In genomic region chr10:53324663-53325062, GRCm38 (mm10) we compare ENCODE assay signal across 13 mouse cellular contexts. TPM values are rescaled to one million over a fixed set of nuclear protein-coding genes. Genes with fewer than 3 reads are reported as not detected.
DNase-seq lines count a peak whose midpoint lies in the region; ATAC-seq and TF ChIP-seq lines count a peak whose summit lies in the region.
"Had no signal": no experiment of that assay in that cellular context is flagged by ENCODE, and none has a peak within 500 bp of the region (broad histone marks: within the 10 kb centered on the region; RNA-seq: fewer than 3 reads in every experiment).

No protein-coding gene starts in this region.

- TF ChIP-seq CTCF in liver, postnatal 0 days (IDR thresholded peaks at IDR 0.05; ENCODE audit: low read depth) = no peak

- H3K4me2 ChIP-seq in intestine, embryonic 16.5 days (ENCODE audit: low read depth, low read length) = no peak overlapping the region
- H3K4me2 ChIP-seq in liver, postnatal 0 days (ENCODE audit: low read depth, low read length) = no peak overlapping the region
- H3K4me2 ChIP-seq: hindbrain, embryonic 13.5 days had no signal

- no peaks in the 10 kb centered on the region for H3K36me3 ChIP-seq in intestine, embryonic 16.5 days (ENCODE audit: control insufficient read depth, insufficient read depth, low read length)
- no peaks in the 10 kb centered on the region; the same call in 1 of the 2 replicates for H3K36me3 ChIP-seq in liver, postnatal 0 days (replicated peaks; ENCODE audit: insufficient read depth, low read length)
- H3K36me3 ChIP-seq: hindbrain, embryonic 13.5 days had no signal

- DNase-seq in MN1 (ENCODE audit: low spot score) = peak; percentile 73
- no peak for DNase-seq in liver, postnatal 0 days
- no peak for DNase-seq in thymus, postnatal 25 days
- no peak for DNase-seq in spleen, adult 18-20 months
- DNase-seq in testis, postnatal 10 days (ENCODE audit: low spot score) = no peak
- DNase-seq: thymus, postnatal 4 days had no signal

- H3K9ac ChIP-seq in intestine, embryonic 16.5 days (ENCODE audit: low read depth, low read length) = no peak overlapping the region
- no peak overlapping the region for H3K9ac ChIP-seq in liver, postnatal 0 days (replicated peaks)
- H3K9ac ChIP-seq: hindbrain, embryonic 13.5 days had no signal

- peak; percentile 66 for ATAC-seq in erythroblast, adult 5-6 weeks (replicated peaks; ENCODE audit: low FRiP score, poor library complexity, severe bottlenecking)
- ATAC-seq in intestine, embryonic 16.5 days = peak; percentile 60
- peak; percentile 66 for ATAC-seq in liver, postnatal 0 days
- ATAC-seq in activated CD4-positive, CD25-positive, alpha-beta regulatory T cell, adult 4 months = no peak
- ATAC-seq: Patski had no signal

- H3K27ac ChIP-seq in intestine, embryonic 16.5 days (ENCODE audit: low read length) = no peak overlapping the region
- H3K27ac ChIP-seq in liver, postnatal 0 days (ENCODE audit: low read depth) = no peak overlapping the region
- H3K27ac ChIP-seq: hindbrain, embryonic 13.5 days had no signal

- peak; percentile 76 for TF ChIP-seq EP300 in liver, postnatal 0 days (IDR thresholded peaks at IDR 0.05; ENCODE audit: low read depth)

- WGBS in intestine, embryonic 16.5 days = 28% methylated on average over 1 of the region's 1 CpGs
- 11% methylated on average over 1 of the region's 1 CpGs for WGBS in liver, postnatal 0 days (ENCODE audit: insufficient replicate concordance)

- H3K4me1 ChIP-seq in intestine, embryonic 16.5 days (ENCODE audit: control insufficient read depth, insufficient read depth, low read length) = no peaks in the 10 kb centered on the region; the same call in 1 of the 2 replicates
- H3K4me1 ChIP-seq in liver, postnatal 0 days (ENCODE audit: insufficient read depth) = peaks cover 2% of the 10 kb centered on the region; the same call in 1 of the 2 replicates
- H3K4me1 ChIP-seq: hindbrain, embryonic 13.5 days had no signal

- no peaks in the 10 kb centered on the region for H3K27me3 ChIP-seq in intestine, embryonic 16.5 days (replicated peaks; ENCODE audit: control insufficient read depth, insufficient read depth, low read length)
- H3K27me3 ChIP-seq in liver, postnatal 0 days (ENCODE audit: insufficient read depth, low read length) = no peaks in the 10 kb centered on the region
- H3K27me3 ChIP-seq: hindbrain, embryonic 13.5 days; Patski had no signal

- no peaks in the 10 kb centered on the region for H3K9me3 ChIP-seq in intestine, embryonic 16.5 days (ENCODE audit: control insufficient read depth, low read length)
- H3K9me3 ChIP-seq in liver, postnatal 0 days (ENCODE audit: low read length) = no peaks in the 10 kb centered on the region
- H3K9me3 ChIP-seq: hindbrain, embryonic 13.5 days had no signal

- no peak overlapping the region for H3K4me3 ChIP-seq in intestine, embryonic 16.5 days (ENCODE audit: low read length)
- H3K4me3 ChIP-seq in liver, postnatal 0 days (ENCODE audit: low read depth, low read length) = no peak overlapping the region
- H3K4me3 ChIP-seq: erythroblast, embryonic 14.5 days; hindbrain, embryonic 13.5 days had no signal

RNA-seq across cellular contexts. Expression of gene Pln, which starts 12.8 kb away (rescaled TPM):
- total RNA-seq in erythroblast, adult 5-6 weeks (2015; ENCODE audit: low replicate concordance) = 1.3 TPM in 2 replicates
- 1.8 and 2.0 TPM in 2 replicates for total RNA-seq in erythroblast, adult 5-6 weeks (2017; ENCODE audit: low replicate concordance)
- 0.91 and 1.2 TPM in 2 replicates for polyA plus RNA-seq in intestine, embryonic 16.5 days (2015; fragmentation: Nextera tagmentation; extraction: Ambion mirVana)
- polyA plus RNA-seq in liver, postnatal 0 days (2015; fragmentation: Nextera tagmentation; extraction: Ambion mirVana) = 0.22 and 0.40 TPM in 2 replicates
- polyA plus RNA-seq in activated CD4-positive, CD25-positive, alpha-beta regulatory T cell, adult 4 months (2017; shearing (Covaris generic)) = 1 to 10 TPM in 1 of 2 experiments, under 1 TPM in 1; 0.99 to 3.0 TPM
- total RNA-seq: monocyte, adult 5-6 weeks had no signal
- polyA plus RNA-seq: erythroblast, embryonic 14.5 days had no signal

RNA-seq across cellular contexts. Expression of gene Cep85l, which starts 55.1 kb away (rescaled TPM):
- 5.2 and 10.2 TPM in 2 replicates for total RNA-seq in erythroblast, adult 5-6 weeks (2015; ENCODE audit: low replicate concordance)
- total RNA-seq in erythroblast, adult 5-6 weeks (2017; ENCODE audit: low replicate concordance) = 8.9 and 9.2 TPM in 2 replicates
- polyA plus RNA-seq in intestine, embryonic 16.5 days (2015; fragmentation: Nextera tagmentation; extraction: Ambion mirVana) = 1.3 and 1.8 TPM in 2 replicates
- polyA plus RNA-seq in liver, postnatal 0 days (2015; fragmentation: Nextera tagmentation; extraction: Ambion mirVana) = 2.5 and 5.4 TPM in 2 replicates
- 1 to 10 TPM; 1.7 to 1.9 TPM for polyA plus RNA-seq in activated CD4-positive, CD25-positive, alpha-beta regulatory T cell, adult 4 months (2017; shearing (Covaris generic))
